Comparison of ENCODE assay signal across 16 mouse cellular contexts in genomic region chr6:52674541-52674940, GRCm38 (mm10). TPM values are rescaled to one million over a fixed set of nuclear protein-coding genes. Genes with fewer than 3 reads are reported as not detected.
DNase-seq lines count a peak whose midpoint lies in the region; ATAC-seq and TF ChIP-seq lines count a peak whose summit lies in the region.
"Had no signal": no experiment of that assay in that cellular context is flagged by ENCODE, and none has a peak within 500 bp of the region (broad histone marks: within the 10 kb centered on the region; RNA-seq: fewer than 3 reads in every experiment).

No protein-coding gene starts in this region.

- no peak overlapping the region for H3K27ac ChIP-seq in forebrain, embryonic 14.5 days (ENCODE audit: low read depth, low read length)
- H3K27ac ChIP-seq in forebrain, embryonic 10.5 days: no peak overlapping the region
- no peak overlapping the region; the same call in 1 of the 2 replicates for H3K27ac ChIP-seq in kidney, adult 2 months (ENCODE audit: insufficient read depth, low read depth, low read length)
- H3K27ac ChIP-seq in kidney, embryonic 14.5 days (ENCODE audit: low read depth, low read length): no peak overlapping the region
- 0 out of 2 replicates have a peak overlapping the region, but pooled peaks have one; percentile 55 for H3K27ac ChIP-seq in kidney, postnatal 0 days
- H3K27ac ChIP-seq: embryonic facial prominence, embryonic 12.5 days; hindbrain, embryonic 15.5 days; neural tube, embryonic 15.5 days had no signal

- TF ChIP-seq POLR2A in kidney, adult 2 months (IDR thresholded peaks at IDR 0.05; ENCODE audit: low read depth, low read length): no peak

- TF ChIP-seq CTCF in kidney, adult 2 months (conservative IDR thresholded peaks at IDR 0.05; ENCODE audit: insufficient read depth, insufficient read length, low read depth, low read length): no peak
- no peak for TF ChIP-seq CTCF in kidney, postnatal 0 days (IDR thresholded peaks at IDR 0.05; ENCODE audit: low read depth)

- no peaks in the 10 kb centered on the region for H3K27me3 ChIP-seq in forebrain, embryonic 14.5 days (replicated peaks; ENCODE audit: control insufficient read depth, insufficient read depth, low read length)
- H3K27me3 ChIP-seq in forebrain, embryonic 10.5 days (ENCODE audit: poor library complexity, severe bottlenecking): no peaks in the 10 kb centered on the region
- H3K27me3 ChIP-seq in kidney, adult 2 months (replicated peaks; ENCODE audit: control insufficient read depth, insufficient read depth, low read length): no peaks in the 10 kb centered on the region
- H3K27me3 ChIP-seq in kidney, embryonic 14.5 days (ENCODE audit: control insufficient read depth, insufficient read depth, low read length): no peaks in the 10 kb centered on the region
- no peaks in the 10 kb centered on the region for H3K27me3 ChIP-seq in kidney, postnatal 0 days (ENCODE audit: insufficient read depth, low read length)
- H3K27me3 ChIP-seq: hindbrain, embryonic 15.5 days; neural tube, embryonic 15.5 days had no signal

- WGBS in forebrain, embryonic 14.5 days: 64% methylated on average over 12 of the region's 12 CpGs
- 88% methylated on average over 12 of the region's 12 CpGs for WGBS in forebrain, embryonic 10.5 days
- 27% methylated on average over 12 of the region's 12 CpGs for WGBS in kidney, adult 2 months
- WGBS in kidney, embryonic 14.5 days: 68% methylated on average over 12 of the region's 12 CpGs
- 55% methylated on average over 12 of the region's 12 CpGs for WGBS in kidney, postnatal 0 days

- H3K9me3 ChIP-seq in forebrain, embryonic 14.5 days (replicated peaks; ENCODE audit: control insufficient read depth, low read length): no peaks in the 10 kb centered on the region
- H3K9me3 ChIP-seq in forebrain, embryonic 10.5 days: no peaks in the 10 kb centered on the region
- no peaks in the 10 kb centered on the region for H3K9me3 ChIP-seq in kidney, embryonic 14.5 days (ENCODE audit: control insufficient read depth, low read length)
- H3K9me3 ChIP-seq in kidney, postnatal 0 days (replicated peaks; ENCODE audit: low read length): no peaks in the 10 kb centered on the region
- H3K9me3 ChIP-seq: embryonic facial prominence, embryonic 12.5 days; hindbrain, embryonic 15.5 days; neural tube, embryonic 15.5 days had no signal

- 0 out of 2 replicates have a peak, but pooled peaks cover 10% of the 10 kb centered on the region for H3K4me1 ChIP-seq in forebrain, embryonic 14.5 days (ENCODE audit: control insufficient read depth, insufficient read depth, low read length)
- no peaks in the 10 kb centered on the region for H3K4me1 ChIP-seq in forebrain, embryonic 10.5 days
- H3K4me1 ChIP-seq in kidney, adult 2 months (ENCODE audit: control insufficient read depth, insufficient read depth, low read length): peaks cover 21% of the 10 kb centered on the region
- H3K4me1 ChIP-seq in kidney, embryonic 14.5 days (ENCODE audit: control insufficient read depth, insufficient read depth, low read length): peaks cover 11% of the 10 kb centered on the region; the same call in 1 of the 2 replicates
- peaks cover 5% of the 10 kb centered on the region; the same call in 1 of the 2 replicates for H3K4me1 ChIP-seq in kidney, postnatal 0 days (replicated peaks; ENCODE audit: insufficient read depth, low read length)
- H3K4me1 ChIP-seq: embryonic facial prominence, embryonic 12.5 days; hindbrain, embryonic 15.5 days; neural tube, embryonic 15.5 days had no signal

- no peak overlapping the region for H3K4me3 ChIP-seq in forebrain, embryonic 14.5 days (ENCODE audit: low read depth, low read length)
- H3K4me3 ChIP-seq in forebrain, embryonic 10.5 days: no peak overlapping the region
- no peak overlapping the region for H3K4me3 ChIP-seq in kidney, adult 2 months (ENCODE audit: insufficient read depth, low read depth, low read length)
- no peak overlapping the region for H3K4me3 ChIP-seq in kidney, embryonic 14.5 days (ENCODE audit: low read length)
- no peak overlapping the region for H3K4me3 ChIP-seq in kidney, postnatal 0 days (replicated peaks; ENCODE audit: low read depth, low read length)
- H3K4me3 ChIP-seq: embryonic facial prominence, embryonic 12.5 days; hindbrain, embryonic 15.5 days; neural tube, embryonic 15.5 days had no signal

- no peak overlapping the region for H3K9ac ChIP-seq in forebrain, embryonic 14.5 days (ENCODE audit: low read length)
- H3K9ac ChIP-seq in kidney, embryonic 14.5 days (ENCODE audit: low read depth, low read length): no peak overlapping the region
- H3K9ac ChIP-seq in kidney, postnatal 0 days (ENCODE audit: low read depth, low read length): no peak overlapping the region
- H3K9ac ChIP-seq: embryonic facial prominence, embryonic 12.5 days; hindbrain, embryonic 15.5 days; neural tube, embryonic 15.5 days had no signal

- no peak for ATAC-seq in forebrain, embryonic 14.5 days
- no peak for ATAC-seq in kidney, embryonic 14.5 days (ENCODE audit: low FRiP score, low TSS enrichment)
- no peak for ATAC-seq in kidney, postnatal 0 days (replicated peaks; ENCODE audit: low FRiP score, low read depth)

- no peaks in the 10 kb centered on the region for H3K36me3 ChIP-seq in forebrain, embryonic 14.5 days (ENCODE audit: control insufficient read depth, insufficient read depth, low read length)
- no peaks in the 10 kb centered on the region for H3K36me3 ChIP-seq in forebrain, embryonic 10.5 days (replicated peaks)
- H3K36me3 ChIP-seq in kidney, adult 2 months (ENCODE audit: control insufficient read depth, insufficient read depth, low read length): no peaks in the 10 kb centered on the region
- H3K36me3 ChIP-seq in kidney, embryonic 14.5 days (ENCODE audit: control insufficient read depth, insufficient read depth, low read length): no peaks in the 10 kb centered on the region
- H3K36me3 ChIP-seq in kidney, postnatal 0 days (ENCODE audit: insufficient read depth, low read length): no peaks in the 10 kb centered on the region
- H3K36me3 ChIP-seq: embryonic facial prominence, embryonic 12.5 days; hindbrain, embryonic 15.5 days; neural tube, embryonic 15.5 days had no signal

- H3K4me2 ChIP-seq in forebrain, embryonic 14.5 days (ENCODE audit: low read length): no peak overlapping the region
- no peak overlapping the region for H3K4me2 ChIP-seq in kidney, embryonic 14.5 days (replicated peaks; ENCODE audit: low read depth, low read length)
- H3K4me2 ChIP-seq in kidney, postnatal 0 days (ENCODE audit: low read length): no peak overlapping the region
- H3K4me2 ChIP-seq: embryonic facial prominence, embryonic 12.5 days; hindbrain, embryonic 15.5 days; midbrain, embryonic 11.5 days; neural tube, embryonic 15.5 days had no signal

- DNase-seq in forebrain, embryonic 14.5 days (ENCODE audit: low spot score): peak; percentile 35
- no peak for DNase-seq in forebrain, embryonic 10.5 days (ENCODE audit: extremely low spot score, low spot score)
- peak; percentile 81 for DNase-seq in kidney, adult 2 months
- DNase-seq in R1 (ENCODE audit: low read depth, low spot score): peak; percentile 15
- DNase-seq in kidney, postnatal 0 days (ENCODE audit: low spot score): no peak
- DNase-seq in ovary, postnatal 36 days (ENCODE audit: low spot score): no peak
- no peak for DNase-seq in gastrocnemius, postnatal 25 days
- DNase-seq: adrenal gland, postnatal 10 days; cerebellum, postnatal 36 days; retina, postnatal 1 day; thymus, adult 2 months had no signal

RNA-seq across cellular contexts. Expression of gene Hibadh, which starts 34.4 kb away (rescaled TPM):
- polyA plus RNA-seq in forebrain, embryonic 14.5 days (2014; fragmentation: Nextera tagmentation; extraction: Ambion mirVana): 41.1 and 45.3 TPM in 2 replicates
- polyA plus RNA-seq in forebrain, embryonic 10.5 days (2016; fragmentation: Nextera tagmentation; extraction: Ambion mirVana): 70.6 and 75.5 TPM in 2 replicates
- polyA plus RNA-seq in kidney, adult 2 months (2012; rRNA removed): 254 and 334 TPM in 2 replicates
- polyA plus RNA-seq in kidney, embryonic 14.5 days (2014; fragmentation: Nextera tagmentation; extraction: Ambion mirVana): 69.5 and 95.1 TPM in 2 replicates
- 217 and 218 TPM in 2 replicates for polyA plus RNA-seq in kidney, postnatal 0 days (2015; fragmentation: Nextera tagmentation; extraction: Ambion mirVana)
- 100 to 1,000 TPM; 107 to 108 TPM for total RNA-seq in gastrocnemius, postnatal 25 days (2021)

RNA-seq across cellular contexts. Expression of gene Tax1bp1, which starts 39.0 kb away (rescaled TPM):
- 168 and 174 TPM in 2 replicates for polyA plus RNA-seq in forebrain, embryonic 14.5 days (2014; fragmentation: Nextera tagmentation; extraction: Ambion mirVana)
- 115 and 123 TPM in 2 replicates for polyA plus RNA-seq in forebrain, embryonic 10.5 days (2016; fragmentation: Nextera tagmentation; extraction: Ambion mirVana)
- 50.1 and 63.1 TPM in 2 replicates for polyA plus RNA-seq in kidney, adult 2 months (2012; rRNA removed)
- 92.0 and 149 TPM in 2 replicates for polyA plus RNA-seq in kidney, embryonic 14.5 days (2014; fragmentation: Nextera tagmentation; extraction: Ambion mirVana)
- polyA plus RNA-seq in kidney, postnatal 0 days (2015; fragmentation: Nextera tagmentation; extraction: Ambion mirVana): 188 and 189 TPM in 2 replicates
- 10 to 100 TPM; 65.9 to 67.8 TPM for total RNA-seq in gastrocnemius, postnatal 25 days (2021)

Comparison
In these comparisons a context has a peak if more than half of its experiments do, and no peak if none do; other contexts are left out.
1. DNase-seq: peak in forebrain, embryonic 14.5 days (single experiment), kidney, adult 2 months (single experiment) and R1 (single experiment); none in forebrain, embryonic 10.5 days (single experiment), kidney, postnatal 0 days (single experiment), ovary, postnatal 36 days (single experiment) and gastrocnemius, postnatal 25 days (single experiment).